Mouse (Mus musculus) embryonic facial prominence, embryonic 14.5 days (tissue): ENCODE measurements around the gene Gtpbp4. TPM values are rescaled to one million over a fixed set of nuclear protein-coding genes. Genes with fewer than 3 reads are reported as not detected.
"Not testable (repeated sequence)": the region's sequence is repeated elsewhere in the genome, so short reads cannot be mapped to it uniquely, and the experiment has no call there.

Source experiments
- ATAC-seq: fragments of 200-750 bp; cut with Nextera tagmentation; 2 replicates; pipeline ENCODE4 v1.8.0; 2017; ENCODE audit warnings: low read depth, moderate number of reproducible peaks, moderate TSS enrichment
- DNase-seq: peaks from one replicate; pipeline ENCODE4 v3.0.0-alpha.2; 2015; ENCODE audit warnings: low spot score
- H3K27ac ChIP-seq: fragments of 300-500 bp; sonication (generic); replicated peaks from 2 replicates; pipeline ENCODE4 v1.5.1; 2014; ENCODE audit warnings: low read depth, mild to moderate bottlenecking, low read length, moderate library complexity
- H3K27me3 ChIP-seq: fragments of 300-500 bp; sonication (generic); replicated peaks from 2 replicates; pipeline ENCODE4 v1.6.1; 2014; ENCODE audit warnings: low read length; ENCODE audit not compliant: control insufficient read depth, insufficient read depth
- H3K36me3 ChIP-seq: fragments of 300-500 bp; sonication (generic); 2 replicates; pipeline ENCODE4 v1.6.1; 2014; ENCODE audit warnings: low read length, mixed read lengths; ENCODE audit not compliant: control insufficient read depth, insufficient read depth
- H3K4me1 ChIP-seq: fragments of 300-500 bp; sonication (generic); 2 replicates; pipeline ENCODE4 v1.6.1; 2014; ENCODE audit warnings: antibody characterized with exemption, low read length; ENCODE audit not compliant: control insufficient read depth, insufficient read depth
- H3K4me2 ChIP-seq: fragments of 300-500 bp; sonication (generic); 2 replicates; pipeline ENCODE4 v1.6.1; 2014; ENCODE audit warnings: low read depth, mild to moderate bottlenecking, low read length, moderate library complexity, mixed read lengths
- H3K4me3 ChIP-seq: fragments of 300-500 bp; sonication (generic); 2 replicates; pipeline ENCODE4 v1.5.1; 2014; ENCODE audit warnings: low read depth, mild to moderate bottlenecking, low read length
- H3K9ac ChIP-seq: fragments of 300-500 bp; sonication (generic); 2 replicates; pipeline ENCODE4 v1.6.1; 2014; ENCODE audit warnings: low read depth, mild to moderate bottlenecking, low read length, moderate library complexity, mixed read lengths
- H3K9me3 ChIP-seq: fragments of 300-500 bp; sonication (generic); 2 replicates; pipeline ENCODE4 v1.6.1; 2016; ENCODE audit warnings: low read length; ENCODE audit not compliant: control insufficient read depth
- WGBS: fragments of 180-500 bp; shearing (Covaris S2); extraction: QIAGEN DNeasy Blood & Tissue Kit; methylation state at CpG from one replicate; pipeline ENCODE4 v1.1.7; 2014; 5-methylcytosine and 5-hydroxymethylcytosine counted together
- polyA plus RNA-seq: library from polyadenylated mRNA; unstranded; fragments of >200 nt; fragmentation: Nextera tagmentation; extraction: Ambion mirVana; gene quantifications from 2 replicates; pipeline ENCODE4 v1.2.1, GENCODE M21; 2014

Gtpbp4 gene
- polyA plus RNA-seq, 1 experiment from 2014 or later: 75.6 TPM

DNA sequence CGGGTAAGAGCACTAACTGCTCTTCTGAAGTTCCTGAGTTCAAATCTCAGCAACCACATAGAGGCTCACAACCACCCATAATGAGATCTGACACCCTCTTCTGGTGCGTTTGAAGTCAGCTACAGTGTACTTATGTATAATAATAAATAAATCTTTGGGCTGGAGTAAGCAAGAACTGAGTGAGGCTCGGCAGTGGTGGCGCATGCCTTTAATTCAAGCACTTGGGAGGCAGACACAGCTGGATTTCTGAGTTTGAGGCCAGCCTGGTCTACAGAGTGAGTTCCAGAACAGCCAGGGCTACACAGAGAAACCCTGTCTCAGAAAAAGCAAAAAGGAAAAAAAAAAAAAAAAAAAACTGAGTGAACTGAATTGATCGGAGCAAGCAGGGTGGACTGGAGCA lies 1.3 kb upstream of the Gtpbp4 start:
- H3K9me3 ChIP-seq, H3K27ac ChIP-seq, H3K4me2 ChIP-seq, H3K36me3 ChIP-seq, ATAC-seq, DNase-seq, H3K4me1 ChIP-seq, H3K27me3 ChIP-seq, H3K9ac ChIP-seq, H3K4me3 ChIP-seq: not testable (repeated sequence)
- WGBS: 81% methylated on average over 5 of the region's 5 CpGs

DNA sequence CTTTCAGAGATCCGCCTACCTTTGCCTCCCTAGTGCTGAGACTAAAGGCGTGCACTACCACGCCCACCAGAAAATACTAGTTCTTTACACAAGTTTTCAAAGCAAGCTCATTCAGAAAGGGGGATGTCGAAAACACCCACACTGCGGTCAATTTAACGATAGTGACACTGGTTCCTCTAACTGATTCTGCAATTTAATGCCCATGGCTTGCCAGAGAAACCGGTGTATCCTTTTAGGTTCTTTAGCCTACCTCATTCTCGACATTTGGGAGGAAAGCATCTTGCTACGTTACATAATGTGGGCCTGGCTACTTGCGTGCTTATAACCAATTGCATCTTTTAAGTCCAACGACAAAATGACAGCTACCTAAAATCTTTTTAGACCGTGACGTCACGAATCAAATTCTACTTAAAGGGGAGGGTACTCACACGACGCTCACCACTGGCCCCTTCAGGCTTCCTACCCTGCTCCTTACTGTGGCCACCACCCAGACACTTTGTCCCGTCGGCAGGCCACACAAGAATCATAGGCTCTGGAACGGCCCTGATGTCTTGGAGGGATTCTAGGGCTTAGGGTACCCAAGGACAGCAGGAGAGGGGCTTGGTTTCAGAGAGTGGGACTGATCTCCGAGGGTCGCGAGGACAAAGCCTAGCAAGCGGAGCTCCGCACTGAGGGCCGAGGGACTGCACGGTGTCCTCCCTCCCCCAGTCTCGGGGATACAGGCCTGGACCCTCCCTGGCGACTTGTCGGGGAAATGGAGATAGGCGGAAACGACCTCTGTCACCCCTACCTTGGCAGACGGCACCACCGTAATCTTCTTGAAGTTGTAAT lies 509 bp downstream of the Gtpbp4 start:
- peaks cover 7% of the 10 kb centered on the region for H3K4me1 ChIP-seq
- 3% methylated on average over 33 of the region's 33 CpGs for WGBS
- peak overlapping the region; percentile 87 for H3K9ac ChIP-seq
- no peaks in the 10 kb centered on the region for H3K9me3 ChIP-seq
- H3K4me2 ChIP-seq: peak overlapping the region; percentile 95
- DNase-seq: peak; percentile 28
- peak; percentile 67 for ATAC-seq
- H3K4me3 ChIP-seq: peak overlapping the region; percentile 98
- peak overlapping the region; percentile 78 for H3K27ac ChIP-seq
- H3K27me3 ChIP-seq: no peaks in the 10 kb centered on the region
- H3K36me3 ChIP-seq: peaks cover 15% of the 10 kb centered on the region

GRCm38 (mm10) chr13:8992231-8992630 lies 3.7 kb downstream of the Gtpbp4 start:
- Histone ChIP-seq H3K4me1 (peaks cover 7% of the 10 kb centered on the region), H3K27ac (no peak overlapping the region), H3K9me3 (no peaks in the 10 kb centered on the region), H3K9ac (no peak overlapping the region), H3K36me3 (peaks cover 46% of the 10 kb centered on the region), H3K4me2 (no peak overlapping the region), H3K27me3 (no peaks in the 10 kb centered on the region), H3K4me3 (no peak overlapping the region)
- DNase-seq (no peak), ATAC-seq (no peak)
- 86% methylated on average over 6 of the region's 6 CpGs for WGBS

GRCm38 (mm10) chr13:8972972-8973371 lies 22.9 kb downstream of the Gtpbp4 start:
- no peak overlapping the region for H3K27ac ChIP-seq
- no peaks in the 10 kb centered on the region for H3K4me1 ChIP-seq
- no peaks in the 10 kb centered on the region for H3K27me3 ChIP-seq
- H3K9ac ChIP-seq: no peak overlapping the region
- H3K9me3 ChIP-seq: no peaks in the 10 kb centered on the region
- H3K36me3 ChIP-seq: peaks cover 95% of the 10 kb centered on the region
- DNase-seq (no peak), ATAC-seq (no peak)
- no peak overlapping the region for H3K4me2 ChIP-seq
- H3K4me3 ChIP-seq: no peak overlapping the region
- WGBS: 88% methylated on average over 3 of the region's 3 CpGs

DNA sequence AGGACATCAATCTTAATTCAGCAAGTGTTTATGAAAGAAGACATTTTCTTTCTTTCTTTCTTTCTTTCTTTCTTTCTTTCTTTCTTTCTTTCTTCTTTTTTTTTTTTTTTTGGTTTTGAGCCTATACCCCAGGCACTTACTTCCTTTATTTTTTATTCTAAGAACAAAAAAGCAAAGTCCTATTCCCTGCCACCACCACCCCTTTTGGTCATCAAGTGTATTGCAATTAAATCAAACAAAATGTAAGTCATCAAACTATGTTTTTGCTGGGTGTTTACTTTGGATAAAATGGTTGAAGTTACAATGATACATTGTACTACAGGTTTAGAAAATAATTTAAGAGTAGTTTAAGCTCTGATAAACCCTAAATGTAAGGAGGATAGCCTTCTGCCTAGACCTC lies 23.5 kb downstream of the Gtpbp4 start:
- no peak overlapping the region for H3K9ac ChIP-seq
- no peak overlapping the region for H3K27ac ChIP-seq
- DNase-seq (no peak), ATAC-seq (no peak)
- H3K4me2 ChIP-seq: no peak overlapping the region
- no peaks in the 10 kb centered on the region for H3K9me3 ChIP-seq
- H3K36me3 ChIP-seq: peaks cover 93% of the 10 kb centered on the region
- H3K4me1 ChIP-seq: no peaks in the 10 kb centered on the region
- no peak overlapping the region for H3K4me3 ChIP-seq
- H3K27me3 ChIP-seq: no peaks in the 10 kb centered on the region

GRCm38 (mm10) chr13:8967742-8968141 lies 28.1 kb downstream of the Gtpbp4 start:
- Histone ChIP-seq H3K4me1 (no peaks in the 10 kb centered on the region), H3K27me3 (no peaks in the 10 kb centered on the region), H3K36me3 (peaks cover 47% of the 10 kb centered on the region), H3K9me3 (no peaks in the 10 kb centered on the region), H3K4me2 (no peak overlapping the region), H3K4me3 (no peak overlapping the region), H3K9ac (no peak overlapping the region), H3K27ac (no peak overlapping the region)
- 78% methylated on average over 8 of the region's 8 CpGs for WGBS
- DNase-seq: no peak
- ATAC-seq: no peak

- DNase-seq (no peak), ATAC-seq (no peak)
- WGBS: 91% methylated on average over 5 of the region's 5 CpGs
- Histone ChIP-seq H3K4me3 (no peak overlapping the region), H3K9me3 (no peaks in the 10 kb centered on the region), H3K9ac (no peak overlapping the region), H3K36me3 (peaks cover 25% of the 10 kb centered on the region), H3K27me3 (no peaks in the 10 kb centered on the region), H3K4me1 (no peaks in the 10 kb centered on the region), H3K4me2 (no peak overlapping the region), H3K27ac (no peak overlapping the region)
Observed at GRCm38 (mm10) chr13:8965224-8965623, 30.7 kb downstream of the Gtpbp4 start.

DNA sequence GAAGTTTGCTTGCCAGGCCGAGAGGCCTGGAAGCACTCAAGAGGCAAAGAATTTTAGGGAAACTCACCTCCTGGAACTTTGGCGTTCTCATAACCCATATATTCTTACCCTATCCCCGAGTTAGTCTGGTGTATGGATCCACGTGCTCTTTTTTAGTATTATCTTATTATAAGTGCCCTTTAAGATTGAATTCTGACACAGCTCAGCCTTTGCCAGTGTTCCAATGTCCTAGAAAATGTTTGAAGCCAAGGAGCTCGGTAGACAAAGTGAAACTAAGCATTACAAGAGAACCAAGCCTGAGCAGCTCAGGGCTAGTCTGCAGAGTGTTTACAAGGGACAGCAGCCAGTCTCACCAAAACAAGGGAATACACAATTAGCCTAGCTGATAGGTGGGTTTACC lies 33.6 kb downstream of the Gtpbp4 start:
- H3K4me2 ChIP-seq, H3K4me3 ChIP-seq, ATAC-seq, H3K36me3 ChIP-seq, H3K9ac ChIP-seq, H3K27ac ChIP-seq, H3K9me3 ChIP-seq, H3K4me1 ChIP-seq, DNase-seq, H3K27me3 ChIP-seq: not testable (repeated sequence)
- WGBS: 30% methylated on average over 5 of the region's 5 CpGs
